27 mouse cellular contexts compared by ENCODE assay signal in genomic region chr16:10528382-10528781, GRCm38 (mm10). TPM values are rescaled to one million over a fixed set of nuclear protein-coding genes. Genes with fewer than 3 reads are reported as not detected.
"Had no signal": no experiment of that assay in that cellular context is flagged by ENCODE, and none has a peak within 500 bp of the region (broad histone marks: within the 10 kb centered on the region; RNA-seq: fewer than 3 reads in every experiment).

No protein-coding gene starts in this region.

- ATAC-seq: hindbrain, embryonic 16.5 days; inflammation-experienced regulatory T-cells, adult 6 months; intestine, embryonic 15.5 days; intestine, postnatal 0 days had no signal

- H3K27me3 ChIP-seq: heart, embryonic 12.5 days; heart, embryonic 15.5 days; hindbrain, embryonic 12.5 days; intestine, embryonic 15.5 days; limb, embryonic 12.5 days had no signal

- H3K4me1 ChIP-seq: hindbrain, embryonic 10.5 days; hindbrain, embryonic 12.5 days; intestine, embryonic 15.5 days; limb, embryonic 10.5 days; limb, embryonic 12.5 days had no signal

- H3K9ac ChIP-seq: heart, embryonic 12.5 days; heart, embryonic 15.5 days; hindbrain, embryonic 12.5 days; hindbrain, embryonic 14.5 days; intestine, embryonic 15.5 days; limb, embryonic 12.5 days had no signal

- H3K4me3 ChIP-seq: gastrocnemius, adult 2 months; heart, adult 2 months; heart, embryonic 12.5 days; heart, embryonic 15.5 days; hindbrain, embryonic 10.5 days; hindbrain, embryonic 12.5 days; intestine, embryonic 15.5 days; layer of hippocampus, adult 2 months; left cerebral cortex, adult 2 months; limb, embryonic 10.5 days; limb, embryonic 12.5 days had no signal

- H3K27ac ChIP-seq: gastrocnemius, adult 2 months; heart, adult 2 months; heart, embryonic 15.5 days; hindbrain, embryonic 10.5 days; hindbrain, embryonic 12.5 days; hindbrain, embryonic 14.5 days; intestine, embryonic 15.5 days; layer of hippocampus, adult 2 months; left cerebral cortex, adult 2 months; limb, embryonic 10.5 days; limb, embryonic 12.5 days had no signal

- H3K4me2 ChIP-seq: heart, embryonic 12.5 days; heart, embryonic 15.5 days; hindbrain, embryonic 12.5 days; hindbrain, embryonic 14.5 days; intestine, embryonic 15.5 days; limb, embryonic 12.5 days; liver, embryonic 11.5 days had no signal

- H3K36me3 ChIP-seq: intestine, embryonic 15.5 days had no signal

- H3K9me3 ChIP-seq: heart, embryonic 12.5 days; heart, embryonic 15.5 days; hindbrain, embryonic 10.5 days; hindbrain, embryonic 12.5 days; intestine, embryonic 15.5 days; limb, embryonic 10.5 days; limb, embryonic 12.5 days had no signal

- DNase-seq: gastrocnemius, adult 2 months; gastrocnemius, postnatal 10 days; gastrocnemius, postnatal 25 days; heart, adult 2 months; heart, postnatal 14 days; heart, postnatal 4 days; kidney, adult 18-20 months; kidney, adult 8-10 months; kidney, postnatal 10 days; kidney, postnatal 25 days; kidney, postnatal 4 days; liver had no signal

RNA-seq across cellular contexts. Expression of gene Ciita, which starts 48.5 kb away (rescaled TPM):
- total RNA-seq: layer of hippocampus, postnatal 25 days had no signal
